Mouse (Mus musculus): ENCODE measurements around the gene Avpr1b. TPM values are rescaled to one million over a fixed set of nuclear protein-coding genes. Genes with fewer than 3 reads are reported as not detected.
"Not testable (repeated sequence)": the region's sequence is repeated elsewhere in the genome, so short reads cannot be mapped to it uniquely, and the experiment has no call there.

The Avpr1b gene
- total RNA-seq, 2 experiments from 2014 or later: not detected

GRCm38 (mm10) chr1:131616546-131617220, 17.6 kb downstream of the Avpr1b start:
- no peak for DNase-seq
- intact Hi-C loops (cut with DNase I): no loop called here

DNA sequence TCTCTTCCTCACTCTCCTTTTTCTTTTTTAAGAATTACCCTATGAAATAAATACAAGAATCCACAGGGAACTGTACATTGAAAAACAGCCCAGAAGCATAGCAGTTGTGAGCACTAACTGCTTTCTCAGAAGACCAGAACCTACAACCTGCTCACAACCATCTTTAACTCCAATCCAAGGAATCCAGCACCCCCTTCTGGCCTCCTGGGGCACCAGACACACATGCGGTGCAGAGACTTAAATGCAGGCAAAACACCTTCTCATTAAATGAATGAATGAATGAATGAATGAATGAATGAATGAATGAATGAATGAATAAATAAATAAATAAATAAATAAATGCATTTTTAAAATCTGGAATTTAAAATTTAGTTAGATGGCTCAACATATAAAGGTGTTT, 19.5 kb downstream of the Avpr1b start:
- intact Hi-C loops (cut with DNase I): no loop called here
- DNase-seq: no peak

DNA sequence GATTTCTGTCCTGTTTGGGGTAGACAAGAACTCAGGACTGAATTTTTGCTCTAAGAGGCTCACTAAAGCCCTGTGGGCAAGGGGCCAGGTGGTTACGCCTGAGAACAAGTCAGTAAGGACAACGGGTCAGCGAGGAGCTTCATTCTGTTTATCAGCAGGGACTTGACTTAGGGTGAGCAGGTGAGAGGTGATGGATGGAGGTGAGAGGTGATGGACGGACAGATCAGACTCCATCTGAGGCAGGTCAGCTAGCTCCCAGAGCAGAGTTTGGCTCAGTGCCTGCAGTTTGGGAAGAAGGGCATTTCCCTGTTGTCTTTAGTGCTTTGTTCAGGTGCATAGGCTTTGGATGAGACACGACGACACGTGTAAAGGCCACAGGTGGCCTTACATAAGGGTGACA, 20.3 kb downstream of the Avpr1b start:
- intact Hi-C loops (cut with DNase I): no loop called here
- DNase-seq: no peak

DNA sequence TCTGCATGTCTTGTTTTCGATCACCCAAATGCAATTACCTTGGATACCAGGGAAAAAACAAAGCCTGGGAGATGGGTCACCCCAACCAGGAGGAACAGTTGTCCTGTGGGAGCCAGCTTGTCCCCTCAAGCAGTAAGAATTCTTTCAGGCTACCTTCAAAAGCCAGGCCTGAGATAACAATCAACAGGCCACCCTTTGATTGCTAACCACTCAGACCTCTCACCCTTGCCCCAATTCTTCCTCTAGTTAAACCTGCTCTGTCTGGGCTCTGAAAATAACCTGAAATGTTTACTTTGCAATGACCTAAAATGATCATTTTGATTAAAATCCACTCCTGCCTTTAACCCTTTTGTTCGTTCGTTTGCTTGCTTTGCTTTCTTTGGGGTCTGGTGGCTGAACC, 24.6 kb downstream of the Avpr1b start:
- DNase-seq: no peak
- intact Hi-C loops (cut with DNase I): no loop called here

DNA sequence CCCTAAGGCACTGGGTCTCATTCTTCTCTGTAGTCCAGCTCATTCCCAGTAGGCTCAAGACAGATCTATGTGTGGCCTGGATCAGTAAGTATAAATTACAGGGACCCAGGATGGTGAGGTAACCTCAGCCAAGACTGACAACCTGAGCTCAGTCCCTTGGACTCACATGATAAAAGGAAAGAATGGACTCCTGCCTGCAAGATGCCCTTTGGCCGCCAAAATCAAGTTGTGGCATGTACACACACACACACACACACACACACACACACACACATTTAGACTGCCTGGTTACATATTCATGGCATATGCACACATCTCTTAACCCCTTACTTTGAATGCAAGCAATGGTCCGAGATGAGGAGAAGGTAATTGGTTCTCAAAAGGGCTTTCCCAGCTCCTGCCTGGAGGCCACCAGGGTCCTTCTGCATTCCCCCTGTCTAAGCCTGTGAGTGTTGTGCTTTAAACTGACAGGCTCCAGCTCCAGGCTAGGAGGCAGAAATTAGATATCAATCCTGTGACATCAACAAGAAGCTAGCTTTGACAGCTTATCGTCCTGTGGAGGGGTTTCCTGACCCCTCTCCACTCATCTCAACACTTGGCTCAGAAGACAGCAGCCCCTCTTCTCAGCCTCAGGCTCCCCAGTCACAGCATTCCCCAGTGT, 25.3 kb downstream of the Avpr1b start:
- intact Hi-C loops (cut with DNase I): no loop called here

DNA sequence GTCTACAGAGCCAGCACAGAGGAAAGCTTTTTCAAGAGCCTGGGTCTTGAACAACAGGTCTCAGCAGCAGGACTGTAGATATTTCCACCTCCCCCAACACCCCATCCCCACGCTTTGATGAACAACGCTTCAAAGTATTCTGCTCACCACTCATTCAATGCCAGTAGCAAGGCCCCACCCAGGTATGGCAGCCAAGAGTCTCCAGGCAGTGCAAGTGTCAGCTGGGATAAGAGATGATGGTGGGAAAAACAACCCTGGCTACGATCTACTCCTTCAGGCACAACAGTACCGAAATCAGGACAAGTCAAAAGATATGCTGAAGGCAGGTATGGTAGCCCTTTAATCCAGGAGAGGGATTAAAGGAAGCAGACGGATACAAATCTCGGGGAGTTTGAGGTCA, 27.2 kb downstream of the Avpr1b start:
- DNase-seq: no peak
- intact Hi-C loops (cut with DNase I): no loop called here

More for the DNA sequence above, 25.3 kb downstream of the Avpr1b start:
- DNase-seq: no peak

- intact Hi-C loops (cut with DNase I); DNase-seq: not testable (repeated sequence)
Observed at GRCm38 (mm10) chr1:131632216-131632615, 33.2 kb downstream of the Avpr1b start.

DNA sequence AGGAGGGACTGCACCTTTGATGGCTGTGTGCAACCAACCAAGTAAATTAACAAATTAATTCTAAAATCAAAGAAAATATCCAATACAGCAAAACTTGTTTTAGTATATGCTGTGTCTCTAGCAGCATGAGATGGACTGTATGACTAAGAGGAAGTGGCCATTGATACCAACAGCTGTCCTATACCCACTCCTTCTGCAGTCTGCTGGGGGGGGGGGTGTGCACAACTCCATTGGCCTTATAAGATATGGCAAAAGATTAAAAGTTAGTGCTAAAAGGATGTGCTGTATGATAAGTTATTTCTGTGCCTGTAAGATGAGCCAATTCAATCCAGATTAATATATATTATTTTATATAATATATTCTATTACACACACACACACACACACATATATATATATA, 35.5 kb downstream of the Avpr1b start:
- intact Hi-C loops (cut with DNase I): no loop called here
- DNase-seq: no peak

DNA sequence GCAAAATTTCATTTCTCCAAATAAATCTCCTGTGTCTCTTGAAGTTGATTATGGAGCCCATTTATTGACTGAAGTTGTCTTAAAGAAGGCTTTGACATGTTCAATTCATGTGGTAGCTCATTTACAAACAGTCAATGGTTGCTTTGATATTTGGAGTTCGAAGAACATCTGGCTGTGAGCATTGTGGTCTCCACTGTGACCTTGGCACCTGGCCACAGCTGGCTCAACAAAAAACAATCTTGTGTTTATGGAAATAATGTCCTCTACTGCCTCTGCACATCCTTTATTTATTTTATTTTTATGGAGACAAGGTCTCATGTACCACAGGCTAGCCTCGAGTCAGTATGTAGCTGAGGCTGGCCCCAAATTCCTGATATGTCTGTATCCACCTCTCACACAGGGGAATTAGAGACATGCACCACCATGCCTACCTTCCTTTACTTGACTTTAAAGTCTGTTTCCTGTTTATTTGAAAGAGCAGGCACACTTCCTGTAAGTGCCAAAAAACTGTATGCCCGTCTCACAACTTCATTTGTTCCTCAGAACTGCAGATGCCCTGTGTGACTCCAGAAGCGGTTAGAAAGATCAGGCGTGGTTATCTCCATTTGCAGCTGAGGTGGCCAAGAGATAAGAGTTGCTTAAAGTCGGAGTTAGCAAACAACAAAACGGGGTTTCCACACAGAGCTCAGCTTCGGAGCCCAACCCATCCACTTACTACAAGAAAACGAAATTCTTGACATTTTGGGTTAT, 38.9 kb downstream of the Avpr1b start, which contains the start of gene Ctse:
Gene Ctse (plus strand): TSS at position 516 of the 750 bp plus-strand sequence.
- DNase-seq: no peak
- intact Hi-C loops (cut with DNase I): no loop called here

DNA sequence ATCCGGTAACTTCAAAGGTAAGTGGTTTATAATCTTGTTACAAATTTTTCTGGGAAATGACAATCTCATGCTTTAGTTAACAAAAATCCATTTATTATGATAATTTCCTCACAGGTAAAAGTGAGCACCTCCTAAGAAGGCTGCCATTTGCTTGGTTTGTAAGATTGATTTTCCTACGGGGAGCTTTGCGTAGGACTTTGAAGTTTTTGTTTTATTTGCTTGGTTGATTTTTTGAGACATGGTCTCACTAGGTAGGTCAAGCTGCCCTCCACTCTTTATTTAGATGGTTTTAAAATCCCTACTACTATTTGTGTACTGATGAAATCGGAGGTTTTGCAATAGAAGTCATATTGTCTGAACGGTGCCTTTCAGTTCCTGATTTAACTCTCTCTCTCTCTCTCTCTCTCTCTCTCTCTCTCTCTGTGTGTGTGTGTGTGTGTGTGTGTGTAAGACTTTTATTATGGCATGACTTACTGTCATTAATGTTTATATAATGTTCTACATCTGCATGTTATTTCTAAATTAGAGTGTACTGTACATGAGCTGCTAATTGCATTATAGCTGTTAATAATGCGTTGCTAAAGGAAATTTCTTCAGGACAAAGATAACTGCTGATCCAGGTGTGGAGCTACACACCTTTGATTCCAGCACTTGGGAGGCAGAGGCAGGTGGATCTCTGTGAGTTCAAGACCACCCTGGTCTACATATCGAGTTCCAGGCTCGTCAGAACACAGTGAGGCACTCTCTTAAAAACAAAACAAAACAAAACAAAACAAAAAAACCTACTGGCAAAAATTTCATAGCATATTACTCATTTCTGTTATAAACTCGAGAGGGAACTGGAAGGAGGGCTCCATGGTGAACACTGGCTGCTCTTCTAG, 39.7 kb downstream of the Avpr1b start:
- intact Hi-C loops (cut with DNase I): no loop called here
- DNase-seq: no peak

DNA sequence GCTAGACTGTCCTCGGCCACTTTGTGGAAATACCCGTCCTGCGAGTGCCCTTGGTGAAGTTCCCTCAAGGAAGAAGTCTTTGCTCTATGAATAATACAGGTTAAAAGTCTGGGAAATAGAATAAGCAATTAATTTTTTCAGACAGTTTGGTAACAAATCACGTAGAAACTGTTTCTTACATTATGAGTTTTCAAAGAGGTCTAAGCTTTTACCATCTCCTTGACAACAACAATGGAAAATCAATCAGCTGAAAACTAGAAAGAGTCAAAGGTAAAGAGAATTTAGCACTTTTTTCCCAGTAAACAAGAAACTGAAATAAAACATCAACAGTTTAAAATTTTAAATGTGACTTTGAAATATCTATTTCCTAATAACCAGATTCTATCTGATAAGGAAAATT, 41.0 kb downstream of the Avpr1b start:
- no peak for DNase-seq
- intact Hi-C loops (cut with DNase I): no loop called here

- DNase-seq: no peak
- intact Hi-C loops (cut with DNase I): no loop called here
Observed at GRCm38 (mm10) chr1:131641565-131641964, 42.5 kb downstream of the Avpr1b start.

GRCm38 (mm10) chr1:131642251-131642650, 43.2 kb downstream of the Avpr1b start:
- intact Hi-C loops (cut with DNase I): no loop called here
- DNase-seq: no peak

DNA sequence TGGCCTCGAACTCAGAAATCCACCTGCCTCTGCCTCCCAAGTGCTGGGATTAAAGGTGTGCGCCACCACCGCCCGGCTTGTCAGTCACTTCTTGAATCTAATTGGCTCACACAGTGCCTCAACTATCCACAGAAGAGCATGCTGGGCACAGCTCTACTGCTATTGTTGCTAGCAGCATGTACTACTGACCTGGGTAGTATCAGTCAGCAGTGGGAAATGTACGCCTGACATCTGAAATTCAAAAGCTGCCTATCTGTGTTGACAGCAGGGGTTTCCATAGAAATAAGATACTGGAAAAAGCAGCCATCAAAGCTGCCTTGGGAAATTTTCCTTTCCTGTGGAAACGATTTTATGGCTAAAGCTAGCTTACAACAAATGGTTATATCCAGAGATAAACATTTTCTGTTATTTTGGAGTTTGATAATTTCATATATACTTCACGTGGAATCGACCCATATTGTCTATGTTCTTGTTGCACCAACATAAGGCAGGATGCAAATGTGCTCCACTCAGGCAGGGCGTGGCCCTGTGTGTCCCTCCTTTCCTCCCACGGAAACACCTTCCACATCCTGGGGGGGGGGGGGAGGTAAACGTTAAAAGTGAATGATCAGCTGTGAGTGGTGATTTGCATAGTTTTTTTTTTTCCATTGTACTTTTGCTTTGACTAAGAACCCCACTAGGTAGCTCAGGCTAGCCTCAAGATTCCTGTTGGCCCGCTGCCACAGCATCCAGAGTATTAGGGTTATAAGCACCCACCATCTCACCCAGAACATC, 53.8 kb downstream of the Avpr1b start:
- intact Hi-C loops (cut with DNase I): no loop called here
- DNase-seq: no peak

DNA sequence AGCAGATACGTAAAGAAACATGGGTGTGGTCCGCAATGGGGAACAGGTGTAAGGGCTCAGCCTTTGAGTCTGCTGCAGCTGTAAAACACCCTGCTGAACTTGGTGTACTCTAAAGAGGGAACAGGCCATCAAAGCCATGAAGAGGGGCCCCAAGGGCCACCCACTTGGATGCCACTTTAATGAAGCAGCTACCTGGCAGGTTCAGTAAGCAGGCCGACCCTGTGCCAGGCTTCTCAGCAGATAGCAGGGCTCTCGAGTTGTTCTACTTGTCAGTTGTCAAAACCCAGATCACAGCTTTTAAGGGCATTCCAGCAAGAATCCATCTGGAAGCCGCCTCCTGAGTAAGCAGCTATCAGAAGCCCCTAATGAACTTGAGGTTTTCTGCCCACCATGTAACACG, 56.6 kb downstream of the Avpr1b start:
- intact Hi-C loops (cut with DNase I): no loop called here

DNA sequence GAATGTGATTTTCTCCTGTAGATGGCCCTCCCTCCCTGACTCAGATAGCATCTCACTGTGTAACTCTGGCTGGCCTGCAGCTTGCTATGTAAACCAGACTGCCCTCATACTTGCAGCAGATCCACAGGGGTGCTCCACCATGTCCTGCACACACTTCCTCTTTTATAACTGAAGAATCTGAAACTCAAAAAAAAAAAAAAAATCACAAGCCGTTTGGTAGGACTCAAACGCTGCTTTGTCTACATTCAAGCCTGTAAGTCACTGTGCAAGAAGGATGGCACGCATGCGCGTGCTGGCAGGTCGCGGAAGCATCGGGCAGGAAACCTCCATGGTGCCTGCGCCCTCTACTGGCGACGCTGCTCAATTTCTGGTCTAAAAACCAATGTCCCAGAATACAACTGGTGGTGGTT, 58.9 kb downstream of the Avpr1b start:
- intact Hi-C loops (cut with DNase I): loop anchor here (1.0 kb wide), 1 partner anchor 45 kb away; no protein-coding TSS in a partner anchor
- DNase-seq: peak; percentile 92 to 93

More for the DNA sequence above, 56.6 kb downstream of the Avpr1b start:
- no peak for DNase-seq

- DNase-seq: no peak
- intact Hi-C loops (cut with DNase I): no loop called here
Observed at GRCm38 (mm10) chr1:131659512-131660085, 60.6 kb downstream of the Avpr1b start.

- intact Hi-C loops (cut with DNase I): no loop called here
- no peak for DNase-seq
Observed at GRCm38 (mm10) chr1:131660266-131660665, 61.2 kb downstream of the Avpr1b start.

GRCm38 (mm10) chr1:131660716-131661472, 61.9 kb downstream of the Avpr1b start:
- intact Hi-C loops (cut with DNase I): no loop called here
- DNase-seq: no peak
